Mouse (Mus musculus) hindbrain, postnatal 0 days (tissue): ENCODE results near the gene Gm13288. TPM values are rescaled to one million over a fixed set of nuclear protein-coding genes. Genes with fewer than 3 reads are reported as not detected.

Experiments used
- ATAC-seq: fragments of 200-750 bp; cut with Nextera tagmentation; 2 replicates; pipeline ENCODE4 v1.8.0; 2017; ENCODE audit warnings: mild to moderate bottlenecking, moderate TSS enrichment, moderate library complexity
- DNase-seq: peaks from one replicate; pipeline ENCODE4 v3.0.0-alpha.2; 2015; ENCODE audit warnings: low spot score
- H3K27ac ChIP-seq: fragments of 300-500 bp; sonication (generic); 2 replicates; pipeline ENCODE4 v1.5.1; 2014; ENCODE audit warnings: mild to moderate bottlenecking
- H3K27me3 ChIP-seq: fragments of 300-500 bp; sonication (generic); 2 replicates; pipeline ENCODE4 v1.6.1; 2014; ENCODE audit warnings: low read length, mixed read lengths; ENCODE audit not compliant: insufficient read depth
- H3K36me3 ChIP-seq: fragments of 300-500 bp; sonication (generic); 2 replicates; pipeline ENCODE4 v1.6.1; 2014; ENCODE audit warnings: low read length, mixed read lengths; ENCODE audit not compliant: insufficient read depth
- H3K4me1 ChIP-seq: fragments of 300-500 bp; sonication (generic); 2 replicates; pipeline ENCODE4 v1.6.1; 2014; ENCODE audit warnings: antibody characterized with exemption, low read length, mixed read lengths; ENCODE audit not compliant: insufficient read depth
- H3K4me2 ChIP-seq: fragments of 300-500 bp; sonication (generic); 2 replicates; pipeline ENCODE4 v1.6.1; 2014; ENCODE audit warnings: low read depth, mild to moderate bottlenecking, low read length, moderate library complexity, mixed read lengths
- H3K4me3 ChIP-seq: fragments of 300-500 bp; sonication (generic); 2 replicates; pipeline ENCODE4 v1.5.1; 2014; ENCODE audit warnings: low read length
- H3K9ac ChIP-seq: fragments of 300-500 bp; sonication (generic); replicated peaks from 2 replicates; pipeline ENCODE4 v1.6.1; 2014; ENCODE audit warnings: mild to moderate bottlenecking, low read length, moderate library complexity, mixed read lengths
- H3K9me3 ChIP-seq: fragments of 300-500 bp; sonication (generic); 2 replicates; pipeline ENCODE4 v1.6.1; 2016; ENCODE audit warnings: low read length, mixed read lengths
- CTCF ChIP-seq: IDR thresholded peaks from 2 replicates; pipeline ENCODE4 v1.5.1; 2016; ENCODE audit warnings: antibody characterized with exemption, control low read depth, low read depth
- WGBS: fragments of 180-500 bp; shearing (Covaris S2); extraction: QIAGEN DNeasy Blood & Tissue Kit; methylation state at CpG from one replicate; pipeline ENCODE4 v1.1.7; 2014; 5-methylcytosine and 5-hydroxymethylcytosine counted together
- polyA plus RNA-seq: library from polyadenylated mRNA; unstranded; fragments of >200 nt; fragmentation: Nextera tagmentation; extraction: Ambion mirVana; gene quantifications from 2 replicates; pipeline ENCODE4 v1.2.1, GENCODE M21; 2015
- total RNA-seq: library from RNA; depleted of rRNA; stranded (reverse); fragments of >200 nt; gene quantifications from 2 replicates; pipeline ENCODE4 v1.2.3, GENCODE M21; 2014; rRNA removed

Gm13288 gene
- total and polyA plus RNA-seq, 2 experiments from 2014 or later: not detected

DNA sequence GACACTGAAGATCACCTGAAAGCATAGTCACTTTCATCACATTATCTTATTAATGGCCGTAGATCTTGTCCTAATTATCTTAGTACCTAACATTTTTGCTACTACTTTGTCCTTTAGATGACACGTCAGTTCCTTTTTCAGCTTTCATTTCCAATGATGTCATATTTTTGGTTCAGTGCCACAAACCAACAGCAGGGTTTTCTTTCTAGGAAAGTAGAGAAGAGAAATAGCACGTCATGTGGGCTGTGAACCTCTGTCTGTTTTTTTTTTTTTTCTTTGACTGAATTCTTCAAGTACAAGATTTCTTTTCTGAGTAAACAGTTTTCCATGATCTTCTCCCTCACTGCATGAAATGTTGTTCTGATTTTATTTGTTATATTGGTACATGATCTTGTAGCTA, 34.7 kb downstream of the Gm13288 start:
- H3K27me3 ChIP-seq: no peaks in the 10 kb centered on the region
- no peak overlapping the region for H3K27ac ChIP-seq
- ATAC-seq (no peak), DNase-seq (no peak)
- H3K4me1 ChIP-seq: no peaks in the 10 kb centered on the region
- TF ChIP-seq CTCF: no peak
- no peaks in the 10 kb centered on the region for H3K9me3 ChIP-seq
- H3K4me2 ChIP-seq: no peak overlapping the region
- no peaks in the 10 kb centered on the region for H3K36me3 ChIP-seq
- WGBS: 68% methylated on average over 3 of the region's 3 CpGs
- no peak overlapping the region for H3K4me3 ChIP-seq
- H3K9ac ChIP-seq: no peak overlapping the region

DNA sequence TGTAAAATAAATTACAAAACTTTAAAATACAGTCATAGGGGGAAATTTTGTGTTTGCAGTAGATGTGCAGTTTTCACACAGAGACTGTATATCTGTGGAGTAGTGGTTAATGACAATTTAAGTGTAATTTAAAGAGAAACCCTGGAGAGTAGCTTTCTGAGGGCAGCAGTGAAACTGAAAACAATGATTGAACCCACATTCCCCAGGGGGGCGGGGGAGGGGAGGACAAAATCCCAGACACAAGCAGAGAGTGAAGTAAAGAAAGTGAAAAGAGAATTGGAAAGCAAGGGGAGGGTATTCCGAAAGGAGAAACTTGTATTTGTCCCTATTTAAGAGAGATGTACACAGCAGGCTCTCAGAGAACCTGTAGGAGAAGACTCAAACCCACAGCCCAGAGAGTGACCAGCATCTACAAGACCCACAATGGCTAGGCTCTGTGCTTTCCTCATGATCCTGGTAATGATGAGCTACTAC, 36.1 kb downstream of the Gm13288 start, which contains the start of gene Ifna4:
Ifna4 (plus strand) TSS at position 424 of the 474 bp plus-strand sequence.
- Histone ChIP-seq H3K27ac (no peak within 1 kb of the TSS), H3K4me2 (no peak within 1 kb of the TSS), H3K4me1 (no peaks in the 10 kb centered on the region), H3K27me3 (no peaks in the 10 kb centered on the region), H3K4me3 (no peak within 1 kb of the TSS), H3K9ac (no peak within 1 kb of the TSS), H3K36me3 (no peaks in the 10 kb centered on the region), H3K9me3 (no peaks in the 10 kb centered on the region)
- TF ChIP-seq CTCF: no peak
- ATAC-seq: no peak
- no peak for DNase-seq
- WGBS: 47% methylated on average over 2 of the region's 2 CpGs

DNA sequence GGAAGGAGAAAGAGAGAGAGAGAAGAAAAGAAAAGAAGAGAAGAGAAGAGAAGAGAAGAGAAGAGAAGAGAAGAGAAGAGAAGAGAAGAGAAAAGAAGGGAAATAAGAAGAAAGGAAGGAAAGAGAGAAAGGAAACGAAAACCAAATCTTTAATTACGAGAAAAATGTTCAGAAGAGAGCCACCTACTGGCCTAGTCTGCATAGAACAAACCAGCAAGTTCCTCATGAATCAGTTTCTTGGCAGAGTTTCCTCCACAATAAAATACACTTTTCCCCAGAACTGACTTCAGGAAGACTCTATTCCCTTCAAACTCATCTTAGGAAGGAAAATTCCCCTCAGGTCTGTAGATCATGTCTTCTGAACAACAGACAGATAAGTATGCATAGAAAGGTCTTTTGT, 40.0 kb downstream of the Gm13288 start:
- no peak overlapping the region for H3K4me2 ChIP-seq
- no peak for DNase-seq
- H3K9ac ChIP-seq: no peak overlapping the region
- WGBS: 65% methylated on average over 2 of the region's 2 CpGs
- no peak overlapping the region for H3K27ac ChIP-seq
- ATAC-seq: no peak
- H3K36me3 ChIP-seq: no peaks in the 10 kb centered on the region
- H3K4me1 ChIP-seq: no peaks in the 10 kb centered on the region
- TF ChIP-seq CTCF: peak; percentile 30; the same call in 1 of the 2 replicates
- H3K27me3 ChIP-seq: no peaks in the 10 kb centered on the region
- no peak overlapping the region for H3K4me3 ChIP-seq
- H3K9me3 ChIP-seq: no peaks in the 10 kb centered on the region

DNA sequence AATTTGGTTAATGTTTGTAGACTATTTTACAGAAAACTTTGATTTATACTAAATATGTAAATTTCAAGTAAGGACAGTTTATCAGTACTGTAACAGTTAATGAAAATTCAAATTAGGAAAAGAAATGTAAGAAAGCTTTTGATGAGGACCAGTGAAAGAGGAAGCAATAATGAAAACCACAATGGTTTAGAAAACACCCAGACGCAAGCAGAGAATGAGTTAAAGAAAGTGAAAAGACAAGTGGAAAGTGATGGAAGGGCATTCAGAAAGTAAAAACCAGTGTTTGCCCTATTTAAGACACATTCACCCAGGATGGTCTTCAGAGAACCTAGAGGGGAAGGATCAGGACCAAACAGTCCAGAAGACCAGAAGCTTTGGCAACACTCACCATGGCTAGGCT, 44.4 kb downstream of the Gm13288 start, which contains the start of gene Ifna1:
Ifna1 (plus strand) TSS at position 390 of the 400 bp plus-strand sequence.
- Histone ChIP-seq H3K27ac (no peak within 1 kb of the TSS), H3K9me3 (no peaks in the 10 kb centered on the region), H3K4me1 (no peaks in the 10 kb centered on the region), H3K27me3 (no peaks in the 10 kb centered on the region), H3K36me3 (no peaks in the 10 kb centered on the region), H3K9ac (no peak within 1 kb of the TSS), H3K4me3 (no peak within 1 kb of the TSS), H3K4me2 (no peak within 1 kb of the TSS)
- DNase-seq (no peak), ATAC-seq (no peak)
- TF ChIP-seq CTCF: no peak
- WGBS: 82% methylated on average over 1 of the region's 1 CpGs

DNA sequence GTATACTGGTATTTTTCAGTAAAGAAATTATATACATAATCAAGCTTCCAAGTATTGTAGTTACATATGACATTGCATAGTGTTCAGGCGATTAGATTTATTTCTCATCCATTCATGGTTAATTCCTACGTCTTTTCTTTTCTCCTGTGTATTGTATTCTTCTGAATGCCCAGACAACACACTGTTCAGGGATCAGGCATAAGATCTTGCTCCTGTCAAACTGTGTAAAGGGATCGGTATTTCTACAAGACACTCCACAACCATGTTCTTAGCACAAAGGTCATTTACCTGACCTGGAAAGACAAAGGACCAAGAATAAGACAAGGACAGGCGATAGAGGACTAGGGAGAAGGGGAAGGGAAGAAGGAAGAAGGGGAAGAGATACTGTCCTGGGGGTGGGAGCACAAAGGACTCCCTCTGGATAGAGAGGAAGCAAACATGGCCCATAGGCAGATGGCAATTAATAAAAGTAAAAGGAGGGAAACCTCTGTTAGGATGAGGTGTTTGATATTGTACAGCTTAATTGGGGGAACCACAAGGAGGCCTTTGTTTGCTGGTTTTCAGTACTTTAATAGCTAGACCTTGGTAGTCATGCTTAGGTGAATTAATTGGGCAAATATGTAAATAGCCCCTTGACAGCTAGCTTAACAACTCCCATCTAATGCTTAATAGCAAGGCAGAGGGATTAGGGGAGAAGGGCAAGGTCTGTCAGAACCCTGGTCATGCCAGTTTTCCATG, 45.9 kb downstream of the Gm13288 start:
- WGBS: 37% methylated on average over 4 of the region's 4 CpGs
- H3K27ac ChIP-seq: no peak overlapping the region
- H3K4me3 ChIP-seq: no peak overlapping the region
- DNase-seq (no peak), ATAC-seq (no peak)
- H3K4me2 ChIP-seq: no peak overlapping the region
- TF ChIP-seq CTCF: no peak
- no peaks in the 10 kb centered on the region for H3K9me3 ChIP-seq
- H3K36me3 ChIP-seq: no peaks in the 10 kb centered on the region
- no peak overlapping the region for H3K9ac ChIP-seq
- H3K27me3 ChIP-seq: no peaks in the 10 kb centered on the region
- no peaks in the 10 kb centered on the region for H3K4me1 ChIP-seq

Other genes starting within 250 kb of the Gm13288 start
Only the 30 nearest of the 31 such genes appear.
- not detected in 2 replicates for gene Ifna14, start 233.7 kb upstream of the Gm13288 start, total RNA-seq
- gene Ifna14, start 233.7 kb upstream of the Gm13288 start, polyA plus RNA-seq: not detected in 2 replicates
- gene Ifna9, start 213.1 kb upstream of the Gm13288 start, total RNA-seq: not detected in 2 replicates
- gene Ifna9, start 213.1 kb upstream of the Gm13288 start, polyA plus RNA-seq: not detected in 2 replicates
- not detected in 2 replicates for gene Ifna12, start 202.2 kb upstream of the Gm13288 start, total RNA-seq
- not detected in 2 replicates for gene Ifna12, start 202.2 kb upstream of the Gm13288 start, polyA plus RNA-seq
- not detected in 2 replicates for gene C87499, start 171.1 kb upstream of the Gm13288 start, total RNA-seq
- not detected in 2 replicates for gene C87499, start 171.1 kb upstream of the Gm13288 start, polyA plus RNA-seq
- gene Ifna13, start 161.1 kb upstream of the Gm13288 start, total RNA-seq: not detected in 2 replicates
- not detected in 2 replicates for gene Ifna13, start 161.1 kb upstream of the Gm13288 start, polyA plus RNA-seq
- gene Ifna16, start 128.6 kb upstream of the Gm13288 start, total RNA-seq: not detected in 2 replicates
- not detected in 2 replicates for gene Ifna16, start 128.6 kb upstream of the Gm13288 start, polyA plus RNA-seq
- not detected in 2 replicates for gene Ifna2, start 121.6 kb upstream of the Gm13288 start, total RNA-seq
- gene Ifna2, start 121.6 kb upstream of the Gm13288 start, polyA plus RNA-seq: not detected in 2 replicates
- gene Ifnab, start 114.2 kb upstream of the Gm13288 start, total RNA-seq: not detected in 2 replicates
- gene Ifnab, start 114.2 kb upstream of the Gm13288 start, polyA plus RNA-seq: not detected in 2 replicates
- gene Gm26566, start 83.7 kb upstream of the Gm13288 start, total RNA-seq: 0.18 and 2.2 TPM in 2 replicates
- 1.4 and 1.5 TPM in 2 replicates for gene Gm26566, start 83.7 kb upstream of the Gm13288 start, polyA plus RNA-seq
- 140 TPM in 2 replicates for gene Klhl9, start 83.1 kb upstream of the Gm13288 start, total RNA-seq
- gene Klhl9, start 83.1 kb upstream of the Gm13288 start, polyA plus RNA-seq: 73.1 and 78.8 TPM in 2 replicates
- not detected in 2 replicates for gene Gm13271, start 50.7 kb upstream of the Gm13288 start, total RNA-seq
- gene Gm13271, start 50.7 kb upstream of the Gm13288 start, polyA plus RNA-seq: not detected in 2 replicates
- gene Gm13283, start 45.4 kb upstream of the Gm13288 start, total RNA-seq: not detected in 2 replicates
- not detected in 2 replicates for gene Gm13283, start 45.4 kb upstream of the Gm13288 start, polyA plus RNA-seq
- not detected in 2 replicates for gene Gm13290, start 31.7 kb upstream of the Gm13288 start, total RNA-seq
- gene Gm13290, start 31.7 kb upstream of the Gm13288 start, polyA plus RNA-seq: not detected in 2 replicates
- not detected in 2 replicates for gene Gm13289, start 28.6 kb upstream of the Gm13288 start, total RNA-seq
- not detected in 2 replicates for gene Gm13289, start 28.6 kb upstream of the Gm13288 start, polyA plus RNA-seq
- gene Gm13272, start 25.7 kb upstream of the Gm13288 start, total RNA-seq: not detected in 2 replicates
- gene Gm13272, start 25.7 kb upstream of the Gm13288 start, polyA plus RNA-seq: not detected in 2 replicates
- gene Ifnz, start 23.4 kb upstream of the Gm13288 start, total RNA-seq: not detected in 2 replicates
- gene Ifnz, start 23.4 kb upstream of the Gm13288 start, polyA plus RNA-seq: not detected in 2 replicates
- gene Gm13276, start 19.8 kb upstream of the Gm13288 start, total RNA-seq: not detected in 2 replicates
- gene Gm13276, start 19.8 kb upstream of the Gm13288 start, polyA plus RNA-seq: not detected in 2 replicates
- not detected in 2 replicates for gene Gm13277, start 16.9 kb upstream of the Gm13288 start, total RNA-seq
- not detected in 2 replicates for gene Gm13277, start 16.9 kb upstream of the Gm13288 start, polyA plus RNA-seq
- not detected in 2 replicates for gene Gm13278, start 14.0 kb upstream of the Gm13288 start, total RNA-seq
- gene Gm13278, start 14.0 kb upstream of the Gm13288 start, polyA plus RNA-seq: not detected in 2 replicates
- gene Gm13275, start 11.0 kb upstream of the Gm13288 start, total RNA-seq: not detected in 2 replicates
- gene Gm13275, start 11.0 kb upstream of the Gm13288 start, polyA plus RNA-seq: not detected in 2 replicates
- not detected in 2 replicates for gene Gm13279, start 8.1 kb upstream of the Gm13288 start, total RNA-seq
- gene Gm13279, start 8.1 kb upstream of the Gm13288 start, polyA plus RNA-seq: not detected in 2 replicates
- gene Gm13285, start 5.9 kb upstream of the Gm13288 start, total RNA-seq: not detected in 2 replicates
- gene Gm13285, start 5.9 kb upstream of the Gm13288 start, polyA plus RNA-seq: 0.14 TPM in 1 of 2 replicates, not detected in the other
- not detected in 2 replicates for gene Gm13287, start 2.3 kb upstream of the Gm13288 start, total RNA-seq
- not detected in 2 replicates for gene Gm13287, start 2.3 kb upstream of the Gm13288 start, polyA plus RNA-seq
- gene Ifna7, start 10.7 kb downstream of the Gm13288 start, total RNA-seq: not detected in 2 replicates
- not detected in 2 replicates for gene Ifna7, start 10.7 kb downstream of the Gm13288 start, polyA plus RNA-seq
- not detected in 2 replicates for gene Ifna11, start 14.4 kb downstream of the Gm13288 start, total RNA-seq
- not detected in 2 replicates for gene Ifna11, start 14.4 kb downstream of the Gm13288 start, polyA plus RNA-seq
- gene Ifna6, start 21.9 kb downstream of the Gm13288 start, total RNA-seq: not detected in 2 replicates
- not detected in 2 replicates for gene Ifna6, start 21.9 kb downstream of the Gm13288 start, polyA plus RNA-seq
- gene Ifna5, start 30.0 kb downstream of the Gm13288 start, total RNA-seq: not detected in 2 replicates
- gene Ifna5, start 30.0 kb downstream of the Gm13288 start, polyA plus RNA-seq: not detected in 2 replicates
- not detected in 2 replicates for gene Ifna4, start 36.3 kb downstream of the Gm13288 start, total RNA-seq
- not detected in 2 replicates for gene Ifna4, start 36.3 kb downstream of the Gm13288 start, polyA plus RNA-seq
- not detected in 2 replicates for gene Ifna1, start 44.6 kb downstream of the Gm13288 start, total RNA-seq
- gene Ifna1, start 44.6 kb downstream of the Gm13288 start, polyA plus RNA-seq: not detected in 2 replicates
- gene Ifne, start 74.7 kb downstream of the Gm13288 start, total RNA-seq: not detected in 2 replicates
- gene Ifne, start 74.7 kb downstream of the Gm13288 start, polyA plus RNA-seq: not detected in 2 replicates